Mouse (Mus musculus): ENCODE measurements around the gene Ptprm.

The Ptprm gene

DNA sequence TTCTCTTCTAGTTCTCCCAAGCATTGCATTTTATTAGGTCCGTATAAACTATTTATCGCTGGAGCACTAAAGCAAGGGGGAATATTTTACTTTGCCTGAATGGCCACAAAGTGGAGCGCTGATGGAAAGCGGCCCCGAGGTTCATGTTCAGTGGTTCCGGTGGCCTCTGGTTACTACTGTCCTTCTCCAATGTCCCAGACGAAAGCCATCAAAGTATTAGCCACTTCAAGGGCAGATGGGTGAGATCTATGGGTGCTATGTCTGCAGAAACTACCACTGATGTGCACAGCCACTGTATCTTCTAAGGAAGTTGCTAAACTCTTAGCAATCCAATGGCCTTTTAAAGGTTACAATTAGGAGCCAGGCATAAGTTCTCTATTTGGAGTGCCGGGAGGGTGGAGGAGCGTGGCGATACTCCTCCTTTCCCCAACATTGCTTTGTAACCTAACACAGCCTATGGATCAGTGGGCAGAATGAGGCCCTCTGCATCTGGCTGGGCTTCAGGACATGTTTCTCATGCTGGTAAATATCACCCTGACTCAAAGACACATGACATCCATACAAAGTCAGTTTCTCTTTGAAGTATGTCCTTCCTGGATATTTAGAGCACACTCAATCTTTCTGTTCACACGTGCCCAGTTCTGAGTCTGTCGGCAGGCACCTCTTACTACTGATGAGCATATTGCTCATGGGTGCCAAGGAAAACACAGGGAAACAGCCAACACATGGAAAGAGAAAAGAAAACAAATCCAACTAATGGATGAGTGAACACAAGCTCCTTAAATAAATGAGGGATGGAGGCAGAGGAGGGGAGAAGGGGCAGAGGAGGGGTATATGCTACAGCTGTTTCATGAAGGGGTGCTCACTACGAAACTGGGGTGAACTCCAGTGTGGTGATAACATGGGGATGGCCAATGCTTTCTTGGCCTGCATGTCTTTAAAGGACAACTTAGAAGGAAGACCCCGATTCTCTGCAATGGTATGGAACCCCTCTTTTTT lies 584.6 kb downstream of the Ptprm start:
- DNase-seq (ENCODE audit: low spot score in 2 of 2): no peak

DNA sequence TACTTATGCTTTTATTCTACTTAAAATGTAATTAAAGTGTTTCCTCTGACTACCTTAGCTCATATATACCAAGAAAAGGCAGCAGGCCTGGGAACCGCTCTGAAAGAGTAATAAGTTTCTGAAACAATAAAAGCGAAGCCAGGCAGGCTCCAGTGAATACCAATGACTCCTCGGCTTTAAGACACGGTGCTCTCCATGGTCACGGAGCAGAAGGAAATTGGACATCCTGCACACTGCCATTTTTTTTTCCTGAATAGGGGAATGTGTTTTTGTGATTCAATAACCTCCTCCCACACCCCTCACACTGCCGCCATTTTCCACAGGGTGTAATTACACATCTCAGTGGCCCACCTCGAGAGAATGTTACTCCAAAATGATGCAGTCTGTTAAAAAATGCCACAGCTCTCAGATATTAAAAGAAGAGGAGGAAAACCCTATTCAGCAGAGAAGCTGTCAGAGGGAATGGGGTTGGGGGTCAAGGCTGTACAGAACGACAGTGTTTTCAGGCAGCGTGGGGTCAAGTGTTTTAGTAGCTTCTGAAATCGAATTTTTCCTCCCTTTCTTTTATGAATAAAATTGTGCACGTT lies 585.5 kb downstream of the Ptprm start:
- no peak for DNase-seq (ENCODE audit: low spot score in 2 of 2)

DNA sequence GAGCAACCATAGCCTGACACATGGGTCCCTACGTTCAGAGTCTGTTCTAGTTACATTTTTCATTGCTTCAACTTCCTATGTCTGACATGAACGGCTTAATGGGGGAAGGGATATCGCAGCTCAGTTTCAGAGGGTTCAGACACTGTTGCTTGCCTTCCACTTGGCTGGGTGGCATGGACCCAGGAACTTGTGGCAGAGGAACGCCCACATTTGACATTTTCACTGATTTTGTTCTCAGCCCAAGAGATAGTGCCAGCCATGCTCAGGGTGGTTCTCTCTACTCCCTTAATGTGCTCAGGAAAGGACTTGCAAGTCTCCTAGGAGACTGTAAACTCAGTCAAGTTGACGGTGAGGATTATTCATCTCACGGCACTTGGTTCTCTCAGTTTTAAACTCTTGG lies 588.1 kb downstream of the Ptprm start:
- DNase-seq (ENCODE audit: low spot score in 2 of 2): no peak

DNA sequence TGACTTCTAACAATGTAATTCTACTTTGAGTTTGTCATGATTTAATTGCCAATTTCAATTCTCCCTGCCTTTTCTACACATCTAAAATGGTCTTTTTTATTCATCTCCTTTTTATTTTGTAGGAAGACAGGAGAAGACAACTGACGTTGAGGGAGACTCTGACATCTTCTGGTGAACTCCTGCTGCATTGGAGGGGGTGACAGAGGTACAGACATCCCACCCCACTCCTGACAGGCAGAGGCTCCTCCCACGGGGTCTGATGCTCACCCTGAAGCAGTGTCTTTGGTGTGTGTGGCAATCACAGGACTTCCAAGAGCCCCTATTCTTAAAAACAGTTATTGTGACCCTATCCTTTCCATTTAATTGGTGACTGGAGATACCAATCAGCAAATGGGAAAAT lies 589.8 kb downstream of the Ptprm start:
- DNase-seq (ENCODE audit: low spot score in 2 of 2): no peak

DNA sequence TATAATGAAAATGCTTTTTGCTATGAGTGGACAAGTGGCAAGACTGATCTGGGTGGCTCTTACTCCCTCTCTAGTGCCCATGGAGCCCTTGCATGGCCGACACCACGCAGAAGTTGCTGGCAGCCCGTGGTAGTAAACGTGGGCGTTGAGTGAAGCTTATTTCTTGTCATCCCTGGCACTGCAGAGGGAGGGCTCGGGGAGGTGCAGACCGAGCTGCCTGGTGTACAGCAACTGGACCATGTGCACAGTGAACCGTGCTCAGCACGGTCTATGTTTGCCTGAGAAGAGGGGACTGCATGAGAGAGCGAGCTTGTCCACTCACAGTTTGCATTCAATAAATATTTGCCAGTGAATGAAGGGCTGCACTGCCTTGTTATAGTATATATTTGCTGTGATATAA lies 591.5 kb downstream of the Ptprm start:
- no peak for DNase-seq (ENCODE audit: low spot score in 2 of 2)

DNA sequence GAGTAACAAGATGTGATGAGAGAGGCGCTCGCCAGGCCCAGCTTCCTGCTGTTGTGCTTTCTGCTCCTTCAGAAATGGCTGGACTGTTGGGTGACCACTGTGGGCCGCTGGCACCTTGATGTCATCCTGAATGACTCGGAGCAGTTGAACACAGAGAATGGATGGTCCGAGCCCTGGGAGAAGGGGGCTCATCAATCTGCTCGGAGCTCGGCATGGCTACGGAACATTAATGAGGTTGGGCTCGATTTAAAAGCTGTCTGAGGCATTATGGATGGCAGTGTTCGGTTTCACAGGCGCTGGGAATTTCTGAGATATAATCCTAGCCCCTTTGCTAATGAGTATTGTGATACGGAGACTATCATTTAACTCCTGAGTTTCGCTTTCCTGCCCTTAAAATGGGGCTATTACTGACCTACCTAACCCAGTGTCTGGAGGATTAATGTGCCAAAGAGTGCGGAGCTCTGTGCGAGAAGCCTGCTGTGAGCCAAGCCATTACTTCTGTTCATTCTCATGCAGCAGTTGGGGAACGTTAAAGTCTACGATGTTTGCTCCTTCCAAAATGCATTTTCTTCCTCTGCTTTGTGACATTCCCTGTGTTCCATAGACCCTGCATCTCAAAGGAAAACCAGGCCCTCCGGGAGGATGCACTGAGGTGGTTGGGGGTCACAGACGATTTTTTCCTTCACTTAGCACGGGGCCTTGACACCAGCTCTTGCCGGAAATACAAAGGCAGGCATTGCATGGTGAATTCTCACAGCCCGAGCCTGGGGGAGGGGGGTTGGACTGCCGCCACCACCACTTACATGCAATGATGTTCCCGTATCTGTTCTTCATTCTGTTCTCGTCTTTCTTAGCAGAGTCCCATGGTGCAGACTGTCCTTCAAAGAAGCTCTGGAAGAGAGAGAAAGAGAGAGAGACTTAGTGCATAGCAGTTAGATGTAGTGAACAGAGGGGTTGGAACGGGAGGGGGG lies 592.6 kb downstream of the Ptprm start:
- DNase-seq (ENCODE audit: low spot score in 2 of 2): no peak

DNA sequence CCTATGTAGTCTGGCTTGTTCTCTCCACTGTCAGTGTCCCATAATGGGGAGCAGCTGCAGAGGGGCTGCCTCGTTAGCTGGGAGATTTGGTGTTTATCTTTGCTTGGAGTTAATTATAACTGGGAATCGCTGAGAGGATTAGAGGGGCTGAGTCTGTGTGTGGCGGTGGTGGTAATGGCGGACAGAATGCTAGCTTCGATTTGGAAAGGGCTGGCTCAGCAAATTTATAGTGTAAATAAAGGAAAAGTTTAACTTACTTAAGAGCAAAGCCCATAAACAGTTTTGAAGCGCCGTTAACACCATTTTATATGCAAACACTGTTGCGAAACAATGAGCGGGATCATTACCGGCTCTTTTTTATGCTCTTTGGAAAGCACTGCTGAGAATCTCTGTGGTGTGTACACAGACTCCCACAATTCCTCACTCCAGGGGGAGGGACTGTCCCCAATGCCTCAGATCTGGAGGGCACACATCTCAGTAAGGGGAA lies 597.2 kb downstream of the Ptprm start:
- no peak for DNase-seq (ENCODE audit: low spot score in 2 of 2)

DNA sequence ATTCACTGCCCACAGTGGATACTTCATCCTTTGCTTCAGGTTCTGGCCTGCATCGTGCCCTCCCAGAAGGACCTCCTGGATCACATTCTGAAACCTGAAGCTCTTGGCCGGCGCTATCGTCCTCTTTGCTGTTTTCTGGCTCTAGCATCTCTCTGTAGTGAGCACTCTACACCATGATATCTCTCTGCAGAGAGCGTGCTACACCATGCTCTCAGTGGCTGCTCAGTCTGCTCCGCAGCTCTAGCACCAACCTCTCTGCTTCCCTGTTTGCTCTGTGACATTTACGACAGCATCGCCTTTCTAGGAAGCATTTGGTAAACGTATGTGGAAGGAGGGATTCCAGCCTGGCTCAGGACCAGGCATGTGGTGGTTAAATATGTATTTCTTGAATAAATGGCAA lies 597.8 kb downstream of the Ptprm start:
- DNase-seq (ENCODE audit: low spot score in 2 of 2): no peak

DNA sequence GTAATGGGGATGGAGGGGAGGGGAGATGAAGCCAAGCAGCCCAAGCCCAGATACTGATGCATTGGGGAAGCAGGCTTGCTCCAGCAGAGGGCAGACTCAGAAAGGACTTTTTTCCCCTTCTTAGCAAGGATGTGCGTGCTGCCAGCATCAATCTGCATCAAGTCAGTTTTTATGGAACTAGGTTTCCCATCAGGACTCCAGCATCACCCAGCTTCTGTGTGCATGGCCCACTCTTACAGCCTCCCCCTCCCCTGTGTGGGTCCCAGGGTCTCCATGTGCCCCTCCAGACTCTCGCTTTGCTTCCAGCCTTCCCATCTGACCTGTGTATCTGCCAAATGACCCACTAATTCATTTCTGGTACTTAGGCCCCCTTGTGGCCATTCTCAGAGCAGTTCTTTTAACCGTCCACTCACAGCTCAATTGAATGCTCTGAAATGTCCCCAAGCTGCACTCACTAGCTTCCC lies 599.0 kb downstream of the Ptprm start:
- DNase-seq (ENCODE audit: low spot score in 2 of 2): no peak

DNA sequence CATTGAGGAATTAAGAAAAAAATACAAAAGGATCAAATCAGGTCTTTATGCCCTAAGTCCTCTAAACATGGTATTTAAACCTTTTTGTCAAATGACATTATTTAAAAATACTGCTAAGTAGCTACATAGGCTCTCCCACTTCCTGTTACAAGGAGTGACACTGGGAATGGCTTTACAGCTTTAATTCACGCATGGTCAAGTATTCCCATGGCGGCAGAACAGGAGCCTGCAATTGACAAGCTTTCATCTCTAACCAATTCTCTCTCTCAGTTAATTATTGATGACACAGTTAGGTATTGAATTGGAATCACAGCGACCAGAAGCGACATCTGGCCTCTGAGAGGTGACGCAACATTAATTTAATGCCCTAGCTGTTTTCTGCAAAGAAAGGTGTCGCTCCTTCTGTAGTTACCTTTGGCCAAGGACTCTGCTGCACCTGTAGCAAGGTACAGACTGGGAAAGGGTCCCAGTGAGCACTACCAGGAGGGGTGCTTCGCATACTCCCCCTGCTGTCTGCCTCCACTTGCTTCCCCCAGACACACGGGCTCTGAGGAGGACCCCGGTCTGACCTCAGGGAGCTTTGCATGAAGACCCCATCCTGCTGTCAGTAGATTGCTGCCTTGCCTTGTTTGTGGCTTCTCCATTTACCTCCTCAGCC lies 599.9 kb downstream of the Ptprm start:
- no peak for DNase-seq (ENCODE audit: low spot score in 2 of 2)

DNA sequence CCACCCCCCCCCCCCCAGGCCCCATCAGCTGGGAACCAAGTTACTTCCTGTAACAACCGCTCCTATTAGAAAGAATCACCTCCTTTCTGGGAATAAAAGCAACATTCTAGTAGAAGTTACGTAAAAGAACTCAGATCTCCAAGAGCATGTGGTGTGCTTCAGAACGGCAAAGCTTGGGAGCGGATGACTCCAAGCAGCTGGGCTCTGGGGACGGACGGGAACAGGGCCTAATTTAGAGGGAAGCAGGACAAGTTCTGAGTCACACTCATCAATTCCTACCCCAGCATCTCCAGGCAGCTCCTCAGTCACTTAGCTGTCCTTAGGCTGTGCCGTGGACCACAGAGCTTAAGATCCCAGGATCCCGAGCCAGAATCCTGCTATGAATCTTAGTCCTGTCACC lies 602.5 kb downstream of the Ptprm start:
- DNase-seq (ENCODE audit: low spot score in 2 of 2): no peak

DNA sequence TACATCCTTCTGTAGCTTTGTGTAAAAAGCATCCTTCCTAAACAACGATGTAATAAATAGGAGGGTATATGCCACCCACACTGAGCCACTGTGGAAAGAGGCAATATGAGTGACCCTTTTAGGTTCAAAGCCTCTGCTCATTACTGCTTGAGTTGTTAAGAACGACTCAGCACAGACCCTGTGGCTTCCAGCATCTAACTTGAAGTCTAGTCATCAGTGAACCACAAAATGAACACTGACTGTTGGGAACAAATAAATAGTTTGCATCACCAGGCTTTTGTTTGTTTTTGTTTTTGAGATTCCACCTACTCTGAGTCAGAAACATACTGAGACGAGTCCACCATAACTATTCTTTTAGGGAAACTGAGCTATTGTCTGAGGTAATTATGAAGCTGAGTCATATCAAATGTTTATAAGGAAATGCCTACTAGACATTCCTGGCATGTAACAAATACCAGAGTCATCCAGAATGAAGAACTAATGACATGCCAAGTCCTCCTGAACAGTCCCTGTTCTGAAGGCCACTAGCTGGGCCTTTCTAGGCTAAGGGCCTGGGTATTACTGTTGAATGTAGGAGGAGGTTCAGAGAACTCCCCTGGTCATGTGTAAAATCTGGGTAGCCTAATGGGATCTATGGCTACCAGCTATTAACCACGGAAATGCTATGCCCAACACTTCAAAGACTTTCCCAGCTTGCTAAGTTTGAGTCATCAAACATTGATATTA lies 603.6 kb downstream of the Ptprm start:
- no peak for DNase-seq (ENCODE audit: low spot score in 2 of 2)

DNA sequence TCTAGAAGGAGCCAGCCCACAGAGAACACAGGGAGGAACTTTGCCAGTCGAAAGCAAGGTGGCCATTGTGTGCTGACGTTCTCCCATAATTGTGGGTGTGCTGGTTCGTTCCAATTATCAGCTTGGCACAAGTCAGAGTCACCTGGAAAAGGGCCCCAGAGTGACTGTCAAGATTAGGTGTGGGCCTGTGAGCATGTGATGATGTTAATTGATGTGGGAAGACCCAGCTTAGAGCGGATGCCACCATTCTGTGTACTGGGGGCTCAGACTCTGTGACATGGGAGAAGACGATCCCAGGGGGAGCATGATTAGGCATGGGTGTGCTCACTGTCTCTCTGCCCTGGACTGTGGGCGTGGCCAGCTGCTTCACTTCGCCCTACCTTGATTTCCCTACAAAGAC lies 604.3 kb downstream of the Ptprm start:
- no peak for DNase-seq (ENCODE audit: low spot score in 2 of 2)

DNA sequence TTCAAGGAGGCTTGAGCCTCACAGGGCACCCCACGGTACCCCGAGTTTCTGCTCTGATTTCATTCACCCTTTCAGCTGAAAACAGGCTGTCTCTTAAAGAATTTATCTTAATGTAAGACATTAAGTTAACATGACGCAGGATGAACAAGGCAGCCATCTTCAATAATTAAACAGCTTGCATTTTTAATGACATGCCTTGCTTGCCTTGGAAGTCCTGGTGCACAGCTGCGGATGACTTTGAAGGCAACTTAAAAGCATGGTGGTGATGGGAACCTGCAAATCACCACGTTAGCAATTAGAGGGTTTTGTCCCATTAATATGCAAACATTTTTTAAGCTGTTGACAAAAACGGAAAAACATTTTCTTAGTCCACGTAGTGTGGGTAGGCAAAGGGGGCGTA lies 607.8 kb downstream of the Ptprm start:
- no peak for DNase-seq (ENCODE audit: low spot score in 2 of 2)

DNA sequence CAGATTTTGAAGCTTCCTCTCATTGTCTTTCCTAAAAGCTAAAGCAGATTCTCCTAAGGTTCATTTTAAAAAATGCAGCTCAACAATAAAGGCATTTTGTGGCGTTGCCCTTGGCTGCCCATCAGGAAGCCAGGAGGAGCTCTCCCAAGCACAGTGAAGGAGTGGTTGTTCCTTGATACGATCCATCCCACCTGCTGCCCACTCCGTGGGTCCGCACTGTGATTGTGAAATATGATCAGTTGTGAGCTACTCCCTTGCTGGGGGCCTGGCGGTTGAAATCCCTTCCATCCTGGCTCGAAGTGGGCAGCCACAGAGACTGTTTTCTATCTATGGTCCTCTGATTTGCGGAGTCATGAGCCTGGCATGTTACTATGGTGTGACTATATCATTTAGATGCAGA lies 610.9 kb downstream of the Ptprm start:
- no peak for DNase-seq (ENCODE audit: low spot score in 2 of 2)

DNA sequence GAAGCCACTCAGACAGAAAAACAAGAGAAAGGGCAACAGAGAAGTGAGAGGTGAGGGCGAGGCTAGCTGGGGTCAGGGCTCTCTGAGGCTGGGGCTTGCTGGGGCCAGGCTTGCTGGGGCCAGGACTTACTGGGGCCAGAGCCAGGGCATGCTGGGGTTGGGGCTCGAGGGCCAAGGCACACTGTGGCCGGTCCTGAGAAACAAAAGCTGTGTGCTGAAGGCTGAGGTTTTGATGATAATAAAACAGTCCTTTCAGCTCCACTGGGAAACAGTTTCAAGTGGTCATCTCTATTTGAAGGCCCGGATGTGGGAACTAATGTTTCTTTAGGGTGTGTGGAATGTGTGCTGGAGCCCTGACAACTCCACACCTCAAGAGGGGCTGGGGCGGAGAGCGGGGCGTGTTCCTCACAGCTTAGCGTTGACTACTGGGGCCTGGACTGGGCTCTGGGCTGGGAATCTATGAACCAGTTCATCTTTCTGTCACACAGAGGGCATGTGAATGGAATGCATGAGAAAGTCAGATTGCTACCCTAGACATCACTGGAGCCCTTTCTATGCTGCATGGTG lies 615.4 kb downstream of the Ptprm start:
- DNase-seq (ENCODE audit: low spot score in 2 of 2): no peak

DNA sequence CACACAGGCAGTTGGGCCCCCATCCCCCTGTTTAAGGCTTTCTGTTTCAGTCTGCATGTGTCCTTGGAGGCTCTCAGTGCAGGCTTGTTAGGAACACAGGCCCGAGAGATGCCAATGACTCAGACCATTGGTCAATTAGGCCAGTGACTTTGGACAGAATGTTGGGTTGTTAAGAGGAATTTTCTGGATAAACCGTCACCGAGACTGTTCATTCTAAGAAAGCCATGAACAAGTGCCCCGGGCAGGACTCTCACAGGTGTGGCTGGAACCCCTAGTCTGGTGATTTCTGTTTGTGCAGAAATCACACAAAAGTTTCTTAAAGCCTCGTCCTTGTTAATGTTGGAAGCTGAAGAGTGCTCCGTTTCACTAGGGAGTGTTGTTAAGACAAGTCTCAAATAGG lies 615.9 kb downstream of the Ptprm start:
- no peak for DNase-seq (ENCODE audit: low spot score in 2 of 2)

DNA sequence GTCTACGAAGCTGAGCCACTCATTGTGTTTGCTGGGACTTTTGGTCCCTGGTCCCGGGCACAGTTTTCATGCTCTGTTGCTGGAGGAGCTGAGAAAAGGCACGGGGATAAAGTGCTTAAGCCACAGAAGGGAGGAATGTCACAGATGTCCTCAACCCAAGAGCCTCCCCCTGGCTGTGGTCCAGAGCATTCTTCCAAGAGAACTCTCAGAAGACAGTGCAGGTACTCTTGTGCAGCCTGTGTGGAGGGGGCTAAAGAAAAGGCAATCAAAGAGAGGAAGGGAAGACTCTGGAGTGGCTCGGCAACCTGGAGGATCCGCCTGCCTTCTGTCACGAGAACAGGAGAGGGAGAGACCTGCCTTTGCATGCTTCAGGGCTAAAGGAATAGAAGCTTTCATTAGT lies 617.8 kb downstream of the Ptprm start:
- no peak for DNase-seq (ENCODE audit: low spot score in 2 of 2)

DNA sequence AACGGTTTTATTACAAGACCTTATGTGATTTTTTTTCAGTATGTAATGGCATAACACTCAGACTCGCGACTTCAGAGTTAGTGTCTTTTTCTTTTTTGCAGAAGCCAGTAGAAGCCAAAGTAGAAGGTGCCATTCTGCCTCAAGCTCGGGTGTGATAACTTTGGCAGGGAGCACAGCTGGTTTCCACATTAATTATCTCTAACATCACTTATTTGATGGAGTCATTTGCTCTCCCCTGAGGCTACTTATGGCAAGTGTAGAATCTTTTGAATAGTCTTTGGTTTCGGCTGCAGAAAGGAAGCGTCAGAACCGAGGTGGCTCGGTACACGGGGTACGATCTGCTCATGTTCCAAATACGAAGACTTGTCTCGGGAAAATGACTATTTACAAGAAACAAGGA lies 620.7 kb downstream of the Ptprm start:
- no peak for DNase-seq (ENCODE audit: low spot score in 2 of 2)

DNA sequence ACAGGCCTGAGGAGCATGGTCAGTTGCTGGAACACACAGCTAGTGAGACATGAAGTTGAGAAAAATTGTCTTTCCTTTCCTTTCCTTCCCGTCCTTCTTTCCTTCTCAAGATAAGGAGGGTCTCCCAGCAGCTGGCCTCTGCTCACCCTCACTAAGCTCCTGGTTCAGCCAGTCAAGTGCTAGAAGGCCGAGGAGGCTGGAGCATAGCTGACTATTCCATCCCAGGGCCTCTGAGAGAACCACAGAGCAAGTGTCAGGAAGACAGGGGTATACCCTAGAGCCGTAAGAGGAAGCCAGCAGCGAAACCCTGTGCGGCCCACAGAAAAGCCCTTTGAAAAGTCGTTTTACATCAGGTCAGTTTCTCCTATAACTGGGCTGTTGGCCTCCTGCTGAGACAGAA lies 624.3 kb downstream of the Ptprm start:
- DNase-seq (ENCODE audit: low spot score in 2 of 2): no peak
